Mouse (Mus musculus) heart, adult 8-10 months (tissue): ENCODE data around the gene Sh3gl2. TPM values are rescaled to one million over a fixed set of nuclear protein-coding genes. Genes with fewer than 3 reads are reported as not detected.

ENCODE experiments used
- DNase-seq: peaks from one replicate; pipeline ENCODE4 v3.0.0; 2022; ENCODE audit warnings: low spot score
- total RNA-seq, 4 experiments: library from RNA; stranded (reverse); gene quantifications; 2 replicates each; pipeline ENCODE4 v1.2.4; 2022

The Sh3gl2 gene
- total RNA-seq, 4 experiments from 2014 or later, result 5.2 to 9.7 (median 7.2) TPM

- DNase-seq, result no peak
These were observed 211.5 kb downstream of the Sh3gl2 start for GRCm38 (mm10) chr4:85416466-85416865.

DNA sequence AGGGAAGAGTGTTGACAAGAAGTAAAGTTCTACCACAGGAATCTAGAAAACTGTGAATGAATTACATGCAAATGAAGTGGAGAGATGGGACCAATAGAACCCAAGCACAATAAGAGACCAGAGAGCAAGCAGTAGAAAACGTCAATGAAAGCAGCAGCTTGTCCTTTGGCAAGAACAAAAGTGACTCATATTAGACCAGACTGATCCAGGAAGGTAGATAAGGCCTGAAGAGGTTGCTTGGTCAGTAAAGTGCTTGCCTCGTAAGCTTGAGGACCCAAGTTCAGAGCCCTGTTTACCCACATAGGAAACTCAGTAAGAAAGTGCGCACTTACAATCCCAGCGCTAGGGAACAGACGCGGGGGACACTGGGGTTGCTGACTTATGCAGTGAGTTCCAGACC is 215.5 kb downstream of the Sh3gl2 start:
- no peak for DNase-seq

DNA sequence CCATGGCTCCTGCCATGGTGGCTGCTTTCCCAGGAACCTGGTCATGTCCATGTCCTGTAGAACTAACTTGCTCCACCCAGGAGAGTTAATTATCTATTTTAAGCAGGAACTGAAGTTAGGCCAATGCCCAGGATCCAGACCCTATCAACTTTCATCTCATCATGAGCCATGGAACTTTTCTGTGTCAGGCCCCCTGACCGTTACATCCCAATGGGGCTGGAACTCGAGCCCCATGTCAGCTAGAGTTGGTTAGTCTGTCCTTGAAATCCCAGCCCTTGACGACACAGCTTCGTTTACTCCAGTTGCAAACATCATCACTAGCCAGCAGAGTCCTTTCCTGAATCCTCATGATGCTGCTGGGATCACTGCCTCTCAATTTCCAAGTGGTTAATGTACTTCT is 221.3 kb downstream of the Sh3gl2 start:
- no peak for DNase-seq

- DNase-seq, result no peak
These were observed 227.9 kb downstream of the Sh3gl2 start for GRCm38 (mm10) chr4:85432786-85433185.

DNA sequence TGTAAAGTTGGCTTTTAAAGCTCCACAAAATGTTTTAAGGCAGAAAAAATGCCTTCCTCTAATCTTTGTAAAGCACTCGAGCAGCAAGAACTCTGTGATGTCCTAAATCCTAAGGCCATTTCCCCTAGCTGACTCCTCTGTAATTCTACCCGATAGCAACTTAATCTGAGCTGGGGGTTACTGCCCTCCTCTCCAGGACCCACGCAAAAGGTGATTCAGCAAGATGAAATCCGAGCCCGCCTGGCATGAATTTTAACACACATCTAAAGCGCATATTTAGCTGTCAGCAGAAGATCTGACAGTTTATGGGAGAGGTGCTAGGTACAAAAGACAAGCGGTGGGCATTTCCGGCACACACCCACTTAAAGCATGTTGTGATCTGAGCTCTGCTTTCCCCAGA is 229.8 kb downstream of the Sh3gl2 start:
- no peak for DNase-seq

GRCm38 (mm10) chr4:85438813-85439212 is 233.9 kb downstream of the Sh3gl2 start:
- DNase-seq, result no peak

GRCm38 (mm10) chr4:85483586-85483985 is 278.7 kb downstream of the Sh3gl2 start:
- no peak for DNase-seq

DNA sequence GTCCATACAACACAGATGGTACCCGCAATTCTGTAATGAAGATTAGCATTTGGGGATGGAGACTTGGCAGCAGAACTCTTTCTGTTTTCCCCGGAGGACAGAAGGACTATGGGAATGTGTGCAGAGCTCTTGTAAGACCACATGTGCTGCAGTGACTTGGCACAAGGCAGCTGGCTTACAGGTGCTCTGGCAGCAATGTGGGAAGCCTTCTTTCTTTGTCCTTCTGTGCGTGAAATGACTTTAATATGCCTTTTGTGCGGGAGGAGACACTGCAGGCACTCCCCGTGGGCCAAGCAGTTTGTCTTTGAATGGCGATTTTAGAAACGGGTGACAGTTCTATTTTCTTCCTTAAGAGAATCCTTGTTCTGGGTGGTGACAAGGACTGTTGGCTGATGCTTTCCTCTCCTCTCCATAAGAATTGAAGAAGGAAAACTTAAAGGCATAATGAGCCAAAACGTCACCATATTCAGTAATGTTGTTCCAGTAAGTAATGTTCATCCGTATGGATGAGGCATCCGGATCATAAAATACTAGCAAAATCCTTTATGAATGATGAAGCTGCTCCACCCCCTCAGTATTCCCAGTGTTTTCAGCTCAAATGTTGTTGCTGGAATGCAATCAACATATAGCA is 281.5 kb downstream of the Sh3gl2 start:
- DNase-seq, result no peak

DNA sequence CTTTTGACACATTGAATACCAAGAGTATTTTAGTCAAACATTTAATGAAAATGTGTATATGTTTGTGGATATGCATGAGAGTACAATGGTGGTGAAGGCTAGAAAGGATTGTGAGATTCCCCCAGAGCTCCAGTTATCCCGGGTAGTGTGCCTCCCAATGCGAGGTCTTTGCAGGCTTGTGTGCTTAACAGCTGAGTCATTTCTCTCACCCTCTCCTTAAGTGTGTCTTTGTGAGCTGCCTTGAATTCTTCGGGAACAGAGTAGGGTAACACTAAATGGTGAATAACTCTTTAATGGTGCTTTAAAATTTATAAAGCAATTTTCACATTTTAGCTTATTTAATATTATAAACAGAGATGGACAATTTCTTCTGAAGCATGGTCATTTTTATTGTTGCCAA is 300.8 kb downstream of the Sh3gl2 start:
- DNase-seq, result no peak

DNA sequence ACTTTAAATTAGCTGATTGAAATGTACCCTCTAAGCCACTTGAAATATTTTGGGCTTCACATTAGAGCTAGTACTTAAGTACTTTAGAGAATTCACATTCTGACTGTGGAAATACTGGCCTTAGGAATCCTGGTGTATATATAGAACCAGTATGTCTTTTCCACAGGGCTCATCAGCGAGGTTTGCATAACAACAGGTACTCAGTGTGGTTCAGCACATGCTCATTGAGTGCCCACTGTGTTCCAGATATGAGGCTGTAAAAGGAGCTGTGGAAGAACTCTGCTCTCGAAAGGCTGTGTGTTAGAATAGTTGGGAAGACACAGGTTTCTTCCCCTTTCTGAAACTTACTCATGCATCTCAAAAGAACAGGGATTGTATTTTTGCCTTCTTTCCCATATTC is 302.1 kb downstream of the Sh3gl2 start:
- no peak for DNase-seq

DNA sequence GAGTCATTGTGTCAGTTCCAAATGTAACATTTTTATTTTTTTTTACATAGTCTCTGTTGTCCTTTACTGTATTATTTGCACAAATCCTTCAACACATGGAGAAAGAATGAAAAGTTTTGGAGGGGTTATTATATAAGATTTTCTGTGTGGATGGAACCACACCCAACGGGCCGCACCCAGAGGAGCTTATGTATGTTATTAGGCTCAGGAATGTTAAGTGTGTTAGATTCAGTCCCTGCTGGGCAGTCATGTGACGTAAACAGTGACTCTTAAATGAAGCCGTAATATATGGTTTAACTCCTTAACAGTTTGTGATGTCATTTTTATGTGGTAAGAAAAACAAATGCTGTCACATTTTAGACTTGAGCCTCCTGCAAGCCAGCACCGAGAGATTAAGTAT is 302.6 kb downstream of the Sh3gl2 start:
- no peak for DNase-seq

DNA sequence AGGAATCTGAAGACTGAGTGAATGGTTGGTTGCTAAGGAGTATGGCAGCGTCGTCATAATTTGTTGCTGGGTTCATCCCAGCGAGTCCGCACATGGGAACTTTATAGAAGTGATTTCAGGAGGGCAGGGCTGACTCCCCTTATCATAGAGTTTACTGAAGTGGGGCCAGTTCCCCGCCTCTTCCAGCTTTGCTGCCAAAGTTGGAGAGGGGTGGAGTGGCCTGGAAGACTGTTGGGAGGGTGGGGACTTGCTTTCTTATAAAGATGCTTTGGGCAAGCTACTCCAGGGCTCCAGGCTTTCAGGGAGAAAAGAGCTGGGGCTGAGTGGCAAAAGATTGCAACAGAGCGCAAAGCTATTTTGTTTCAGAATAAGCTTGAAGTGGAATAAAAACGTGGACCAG is 308.4 kb downstream of the Sh3gl2 start:
- DNase-seq, result peak; percentile 26

DNA sequence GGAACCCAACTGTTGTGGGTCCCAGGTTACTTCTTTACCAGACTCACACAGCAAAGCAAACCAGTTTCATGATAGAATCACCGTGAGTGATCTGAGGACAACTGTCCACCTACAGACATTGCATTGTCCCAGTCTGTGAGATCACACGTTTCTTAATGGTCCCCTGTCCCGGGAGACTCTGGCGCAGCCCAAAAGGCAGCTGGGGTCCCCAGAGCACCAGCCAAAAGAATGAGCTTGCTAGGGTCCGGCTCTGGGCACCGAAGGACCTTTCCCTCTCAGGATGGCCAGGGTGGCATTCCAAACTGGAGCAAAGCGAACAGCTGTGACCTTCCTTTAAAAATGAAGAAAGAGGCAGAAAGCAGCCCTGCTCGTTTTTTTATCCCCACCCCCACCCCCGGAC is 308.9 kb downstream of the Sh3gl2 start, which contains the start of gene Adamtsl1:
Gene Adamtsl1 (plus strand): TSS at position 381 of the 400 bp plus-strand sequence.
- no peak for DNase-seq

DNA sequence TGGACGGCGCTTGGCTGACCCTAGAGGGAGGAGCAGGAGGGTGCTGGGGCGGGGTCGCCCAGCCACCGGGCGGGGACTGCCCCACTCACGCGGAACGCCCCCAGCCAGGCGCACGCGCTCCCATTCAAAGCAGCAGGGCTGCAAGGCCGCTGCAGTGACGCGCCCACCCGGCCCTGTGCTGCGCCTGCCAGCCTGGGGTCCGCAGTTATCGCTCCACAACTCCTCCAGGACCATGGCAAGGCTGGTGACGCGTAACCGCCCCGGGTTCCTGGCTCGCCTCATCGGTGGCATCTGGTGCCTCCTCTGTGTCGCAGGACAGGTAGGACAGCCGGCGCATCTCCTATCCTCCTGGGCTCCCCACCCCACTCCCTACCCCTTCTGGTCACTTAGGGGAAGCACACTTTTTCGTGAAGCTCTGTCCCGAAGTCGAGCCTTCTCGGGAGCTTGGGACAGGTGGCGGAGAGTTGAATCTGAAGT is 309.3 kb downstream of the Sh3gl2 start:
- DNase-seq, result no peak

- DNase-seq, result no peak
These were observed 322.1 kb downstream of the Sh3gl2 start for GRCm38 (mm10) chr4:85526966-85527566.

DNA sequence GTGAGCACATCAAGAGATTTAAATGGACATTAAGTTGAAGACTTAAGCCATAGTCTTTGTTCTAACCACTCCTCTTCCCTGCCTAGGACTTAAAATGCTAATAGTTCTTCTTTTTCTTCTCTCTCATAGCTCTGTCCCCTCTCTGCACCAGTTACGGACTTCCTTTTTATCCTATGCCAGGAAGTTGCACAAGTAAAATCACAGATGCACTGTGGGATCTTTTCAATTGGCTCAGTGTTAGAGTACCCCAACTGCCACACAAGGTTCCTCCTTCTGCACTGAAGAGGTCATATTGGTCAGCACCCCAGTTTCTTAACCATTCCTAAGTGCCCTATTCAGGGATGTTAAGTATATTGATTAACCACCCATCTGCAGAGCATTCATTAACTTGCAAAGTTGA is 324.9 kb downstream of the Sh3gl2 start:
- no peak for DNase-seq

- no peak for DNase-seq
These were observed 334.8 kb downstream of the Sh3gl2 start for GRCm38 (mm10) chr4:85539677-85540076.

DNA sequence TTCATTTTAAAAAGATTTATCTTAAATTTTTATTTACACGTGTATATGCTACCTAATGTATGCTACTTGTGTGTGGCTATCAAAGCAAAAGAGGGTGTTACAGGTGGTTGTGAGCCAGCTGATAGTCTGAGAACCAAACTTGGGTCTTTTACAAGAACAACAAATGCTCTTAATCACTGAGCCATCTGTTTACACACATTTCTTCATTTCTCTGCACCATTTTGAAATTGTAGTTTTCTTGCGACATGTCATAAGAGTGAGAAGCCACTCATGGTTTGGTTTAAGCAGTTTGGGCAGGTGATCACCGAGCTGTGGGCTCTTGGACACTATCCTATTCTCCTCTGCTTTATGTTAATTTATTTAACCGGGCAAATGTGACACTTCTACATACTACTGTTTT is 338.3 kb downstream of the Sh3gl2 start:
- DNase-seq, result no peak

GRCm38 (mm10) chr4:85554696-85555095 is 349.8 kb downstream of the Sh3gl2 start:
- DNase-seq, result no peak

DNA sequence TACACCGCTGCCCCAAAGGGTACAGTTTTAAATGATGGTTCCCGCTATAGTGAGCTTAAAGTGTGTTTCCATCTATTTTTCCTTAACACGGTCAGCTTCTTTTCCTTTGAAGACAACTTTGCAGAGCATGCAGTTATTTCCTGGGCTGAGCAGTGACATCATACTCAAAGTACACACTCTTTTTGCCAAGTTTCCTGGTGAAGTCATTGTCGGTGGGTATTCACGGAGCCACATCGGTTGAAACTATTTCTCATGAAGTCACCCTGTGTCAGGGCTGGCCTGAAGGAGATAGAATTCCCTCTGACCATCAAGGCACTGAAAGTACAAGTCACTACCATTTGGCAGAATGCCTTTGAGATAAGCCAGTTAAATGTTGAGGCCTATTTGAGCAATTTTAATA is 354.8 kb downstream of the Sh3gl2 start:
- no peak for DNase-seq

DNA sequence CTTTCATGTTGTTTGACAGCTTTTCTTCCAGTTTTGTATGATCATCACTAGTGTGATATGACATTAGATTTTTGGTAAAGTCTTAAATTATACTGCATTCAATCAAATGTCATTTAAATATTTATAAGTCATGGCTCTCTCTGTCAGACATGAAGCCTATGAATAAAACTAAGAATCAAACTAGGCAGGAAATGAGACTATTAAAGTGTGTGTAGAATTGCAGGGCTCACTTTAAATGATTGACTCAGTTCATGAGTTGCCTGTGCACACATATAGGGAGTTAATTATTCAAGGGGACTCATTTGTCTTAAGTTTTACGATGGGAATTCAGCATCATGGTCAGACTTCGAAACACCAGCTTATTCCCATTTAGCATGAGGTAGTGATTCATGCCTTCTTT is 380.5 kb downstream of the Sh3gl2 start:
- no peak for DNase-seq

DNA sequence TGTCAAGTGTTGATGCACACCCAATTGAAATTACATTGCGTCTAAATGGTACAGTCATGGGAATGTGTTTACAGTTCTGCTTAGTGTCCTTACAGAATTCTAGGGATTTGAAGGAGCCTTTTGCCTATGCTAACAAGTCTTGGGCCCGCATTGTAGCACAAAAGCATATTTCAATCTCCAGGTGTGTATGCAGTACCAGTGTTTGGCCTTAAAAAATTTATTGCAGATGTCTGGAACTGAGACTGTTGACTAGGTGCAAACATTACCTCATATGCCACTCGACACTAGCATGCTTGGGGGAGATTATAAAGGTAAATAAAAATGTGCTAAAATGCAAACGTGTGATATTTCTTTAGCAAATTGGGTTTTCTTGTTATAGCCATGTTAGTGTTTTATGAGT is 384.0 kb downstream of the Sh3gl2 start:
- no peak for DNase-seq

DNA sequence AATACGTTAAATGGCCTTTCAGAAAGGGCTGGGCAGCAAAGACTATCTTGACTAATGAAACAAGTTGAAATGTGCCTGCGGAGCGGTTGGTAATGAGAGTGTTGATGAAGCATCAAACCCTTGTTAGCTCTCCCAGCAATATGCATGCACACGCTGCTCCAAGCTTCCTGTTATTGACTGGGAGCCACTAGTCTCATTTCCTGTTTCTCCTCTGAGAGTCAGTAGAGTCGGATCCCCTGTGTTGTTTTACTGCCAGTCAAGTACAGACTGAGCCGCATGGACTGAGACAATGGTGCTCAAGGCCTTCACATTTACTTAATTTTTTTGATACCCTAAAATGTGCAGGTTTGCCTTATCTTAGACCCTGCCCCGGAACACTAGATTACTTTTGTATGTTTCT is 386.1 kb downstream of the Sh3gl2 start:
- DNase-seq, result no peak

DNA sequence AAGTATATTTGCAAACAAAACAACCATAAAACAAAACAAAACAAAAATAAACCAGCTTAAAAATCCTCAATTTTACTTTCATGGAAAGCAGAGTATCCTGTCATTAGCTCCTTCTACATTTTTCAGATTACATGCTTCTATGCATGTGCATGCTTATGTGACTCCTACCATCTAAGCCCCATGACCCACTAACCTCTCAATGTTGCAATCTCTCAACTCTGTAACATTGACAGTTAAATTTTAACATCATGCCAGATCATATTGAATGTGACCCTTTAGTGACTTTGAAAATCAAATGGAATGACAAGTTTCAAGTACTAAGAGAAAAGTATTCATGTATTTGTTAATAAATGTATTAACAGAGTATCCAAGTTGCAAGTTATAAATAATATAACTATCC is 389.2 kb downstream of the Sh3gl2 start:
- DNase-seq, result no peak
